Mouse (Mus musculus) midbrain, embryonic 16.5 days (tissue): Measurements from ENCODE around the gene Lrig3. TPM values are rescaled to one million over a fixed set of nuclear protein-coding genes. Genes with fewer than 3 reads are reported as not detected.

Experiments used
- ATAC-seq: fragments of 200-750 bp; cut with Nextera tagmentation; 2 replicates; pipeline ENCODE4 v1.8.0; 2017; ENCODE audit warnings: moderate TSS enrichment
- H3K27ac ChIP-seq: fragments of 300-500 bp; sonication (generic); 2 replicates; pipeline ENCODE4 v1.5.1; 2014; ENCODE audit warnings: mild to moderate bottlenecking, low read length, mixed read lengths
- H3K27me3 ChIP-seq: fragments of 300-500 bp; sonication (generic); 2 replicates; pipeline ENCODE4 v1.6.1; 2014; ENCODE audit warnings: low read depth, low read length, mixed read lengths; ENCODE audit not compliant: control insufficient read depth, insufficient read depth
- H3K36me3 ChIP-seq: fragments of 300-500 bp; sonication (generic); 2 replicates; pipeline ENCODE4 v1.6.1; 2014; ENCODE audit warnings: mild to moderate bottlenecking, low read length, moderate library complexity, mixed read lengths; ENCODE audit not compliant: control insufficient read depth, insufficient read depth
- H3K4me1 ChIP-seq: fragments of 300-500 bp; sonication (generic); 2 replicates; pipeline ENCODE4 v1.6.1; 2014; ENCODE audit warnings: mild to moderate bottlenecking, low read length, mixed read lengths; ENCODE audit not compliant: control insufficient read depth, insufficient read depth
- H3K4me2 ChIP-seq: fragments of 300-500 bp; sonication (generic); 2 replicates; pipeline ENCODE4 v1.6.1; 2014; ENCODE audit warnings: mild to moderate bottlenecking, low read length, mixed read lengths
- H3K4me3 ChIP-seq: fragments of 300-500 bp; sonication (generic); 2 replicates; pipeline ENCODE4 v1.5.1; 2014; ENCODE audit warnings: low read depth, mild to moderate bottlenecking, low read length, moderate library complexity, mixed read lengths
- H3K9ac ChIP-seq: fragments of 300-500 bp; sonication (generic); 2 replicates; pipeline ENCODE4 v1.6.1; 2014; ENCODE audit warnings: low read depth, low read length, mixed read lengths
- H3K9me3 ChIP-seq: fragments of 300-500 bp; sonication (generic); replicated peaks from 2 replicates; pipeline ENCODE4 v1.6.1; 2014; ENCODE audit warnings: mild to moderate bottlenecking, low read length, mixed read lengths; ENCODE audit not compliant: control insufficient read depth, poor library complexity, severe bottlenecking
- WGBS: fragments of 180-500 bp; shearing (Covaris S2); extraction: QIAGEN DNeasy Blood & Tissue Kit; methylation state at CpG from one replicate; pipeline ENCODE4 v1.1.7; 2014; 5-methylcytosine and 5-hydroxymethylcytosine counted together
- polyA plus RNA-seq: library from polyadenylated mRNA; unstranded; fragments of >200 nt; fragmentation: Nextera tagmentation; extraction: Ambion mirVana; gene quantifications from 2 replicates; pipeline ENCODE4 v1.2.1, GENCODE M21; 2015

Lrig3 gene
- polyA plus RNA-seq, 1 experiment from 2014 or later = 2.9 TPM

- no peaks in the 10 kb centered on the region for H3K27me3 ChIP-seq
- no peak overlapping the region for H3K4me3 ChIP-seq
- no peak overlapping the region for H3K27ac ChIP-seq
- no peak for ATAC-seq
- no peaks in the 10 kb centered on the region for H3K9me3 ChIP-seq
- H3K9ac ChIP-seq = no peak overlapping the region
- no peaks in the 10 kb centered on the region for H3K4me1 ChIP-seq
- no peak overlapping the region for H3K4me2 ChIP-seq
- H3K36me3 ChIP-seq = no peaks in the 10 kb centered on the region
- WGBS = 89% methylated on average over 12 of the region's 12 CpGs
Observed at GRCm38 (mm10) chr10:125954747-125955530, 11.0 kb upstream of the Lrig3 start.

- Histone ChIP-seq H3K4me2 (no peak overlapping the region), H3K4me3 (no peak overlapping the region), H3K36me3 (no peaks in the 10 kb centered on the region), H3K9me3 (no peaks in the 10 kb centered on the region; the same call in 1 of the 2 replicates), H3K27ac (no peak overlapping the region), H3K4me1 (peaks cover 6% of the 10 kb centered on the region), H3K27me3 (peaks cover 3% of the 10 kb centered on the region; the same call in 1 of the 2 replicates), H3K9ac (no peak overlapping the region)
- WGBS = 69% methylated on average over 9 of the region's 9 CpGs
- no peak for ATAC-seq
Observed at GRCm38 (mm10) chr10:125961411-125962107, 4.4 kb upstream of the Lrig3 start.

DNA sequence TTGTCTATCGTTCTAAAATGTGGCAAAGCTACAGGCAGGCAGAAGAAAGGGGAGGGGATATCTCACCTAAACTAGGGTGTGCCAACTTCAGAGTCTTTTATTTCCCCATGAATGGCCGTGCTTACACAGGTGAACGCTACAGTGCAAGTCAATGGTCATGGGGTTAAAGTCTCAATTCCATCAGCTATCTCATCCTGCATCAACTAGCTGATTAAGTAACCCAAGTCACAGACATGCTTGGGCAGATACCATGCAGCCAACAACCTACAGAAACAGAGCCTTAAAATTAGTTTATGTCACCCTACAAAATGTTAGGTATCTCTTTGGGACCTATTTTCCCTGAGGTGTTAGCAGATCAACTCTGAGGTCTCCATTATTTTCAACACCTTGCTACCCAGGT, 1.3 kb upstream of the Lrig3 start:
- Histone ChIP-seq H3K4me2 (no peak overlapping the region), H3K9ac (no peak overlapping the region), H3K27me3 (peaks cover 3% of the 10 kb centered on the region; the same call in 1 of the 2 replicates), H3K4me1 (peaks cover 26% of the 10 kb centered on the region), H3K9me3 (no peaks in the 10 kb centered on the region; the same call in 1 of the 2 replicates), H3K4me3 (no peak overlapping the region), H3K36me3 (no peaks in the 10 kb centered on the region), H3K27ac (no peak overlapping the region)
- 87% methylated on average over 3 of the region's 3 CpGs for WGBS
- ATAC-seq = no peak

GRCm38 (mm10) chr10:125966481-125967251, 698 bp downstream of the Lrig3 start:
- 1% methylated on average over 58 of the region's 59 CpGs for WGBS
- peak overlapping the region; percentile 80 for H3K9ac ChIP-seq
- H3K4me3 ChIP-seq = peak overlapping the region; percentile 80
- H3K36me3 ChIP-seq = no peaks in the 10 kb centered on the region
- peak overlapping the region; percentile 98 for H3K4me2 ChIP-seq
- no peaks in the 10 kb centered on the region for H3K9me3 ChIP-seq
- peak; percentile 76 for ATAC-seq
- peaks cover 26% of the 10 kb centered on the region for H3K4me1 ChIP-seq
- peaks cover 3% of the 10 kb centered on the region; the same call in 1 of the 2 replicates for H3K27me3 ChIP-seq
- H3K27ac ChIP-seq = peak overlapping the region; percentile 59

DNA sequence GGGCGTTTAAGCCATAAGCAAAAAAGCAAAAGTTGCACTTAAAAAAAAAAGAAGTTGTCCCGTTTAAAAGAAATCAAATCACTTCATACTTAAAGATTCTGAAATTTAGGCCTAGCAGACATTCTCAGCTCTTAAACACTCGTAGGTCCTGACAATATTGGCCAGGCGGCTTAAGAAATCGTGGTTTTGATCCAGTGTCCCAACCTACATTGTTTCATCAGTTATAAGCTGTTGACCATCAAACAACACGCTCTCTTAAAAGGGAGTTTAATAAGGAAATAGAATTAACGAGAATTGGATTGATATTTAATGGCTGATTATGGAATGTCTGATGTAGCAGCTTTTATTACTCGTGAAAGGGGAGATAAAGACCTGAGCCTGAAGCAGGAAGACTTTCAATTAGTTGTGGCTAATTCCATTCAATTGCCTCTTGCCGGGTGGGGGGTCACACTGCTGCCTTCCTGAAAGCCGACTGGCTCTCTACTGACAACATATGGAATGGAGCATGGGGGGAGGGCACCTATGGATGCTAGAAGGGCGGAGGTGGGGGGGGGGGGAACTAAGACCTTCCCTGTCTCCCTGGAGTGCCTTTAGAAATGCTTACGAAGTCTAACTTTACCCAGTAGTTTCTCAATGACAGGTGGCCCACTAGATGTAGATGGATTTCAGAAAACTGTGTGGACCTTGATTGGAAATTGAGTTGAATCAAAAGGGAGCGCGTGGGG, 1.6 kb downstream of the Lrig3 start:
- WGBS = 5% methylated on average over 14 of the region's 14 CpGs
- H3K27ac ChIP-seq = 0 out of 2 replicates have a peak overlapping the region, but pooled peaks have one; percentile 59
- ATAC-seq = no peak
- no peaks in the 10 kb centered on the region for H3K36me3 ChIP-seq
- H3K9ac ChIP-seq = 0 out of 2 replicates have a peak overlapping the region, but pooled peaks have one; percentile 34
- H3K4me3 ChIP-seq = peak overlapping the region; percentile 80
- peaks cover 3% of the 10 kb centered on the region; the same call in 1 of the 2 replicates for H3K27me3 ChIP-seq
- H3K4me2 ChIP-seq = peak overlapping the region; percentile 98
- peaks cover 26% of the 10 kb centered on the region for H3K4me1 ChIP-seq
- H3K9me3 ChIP-seq = no peaks in the 10 kb centered on the region

DNA sequence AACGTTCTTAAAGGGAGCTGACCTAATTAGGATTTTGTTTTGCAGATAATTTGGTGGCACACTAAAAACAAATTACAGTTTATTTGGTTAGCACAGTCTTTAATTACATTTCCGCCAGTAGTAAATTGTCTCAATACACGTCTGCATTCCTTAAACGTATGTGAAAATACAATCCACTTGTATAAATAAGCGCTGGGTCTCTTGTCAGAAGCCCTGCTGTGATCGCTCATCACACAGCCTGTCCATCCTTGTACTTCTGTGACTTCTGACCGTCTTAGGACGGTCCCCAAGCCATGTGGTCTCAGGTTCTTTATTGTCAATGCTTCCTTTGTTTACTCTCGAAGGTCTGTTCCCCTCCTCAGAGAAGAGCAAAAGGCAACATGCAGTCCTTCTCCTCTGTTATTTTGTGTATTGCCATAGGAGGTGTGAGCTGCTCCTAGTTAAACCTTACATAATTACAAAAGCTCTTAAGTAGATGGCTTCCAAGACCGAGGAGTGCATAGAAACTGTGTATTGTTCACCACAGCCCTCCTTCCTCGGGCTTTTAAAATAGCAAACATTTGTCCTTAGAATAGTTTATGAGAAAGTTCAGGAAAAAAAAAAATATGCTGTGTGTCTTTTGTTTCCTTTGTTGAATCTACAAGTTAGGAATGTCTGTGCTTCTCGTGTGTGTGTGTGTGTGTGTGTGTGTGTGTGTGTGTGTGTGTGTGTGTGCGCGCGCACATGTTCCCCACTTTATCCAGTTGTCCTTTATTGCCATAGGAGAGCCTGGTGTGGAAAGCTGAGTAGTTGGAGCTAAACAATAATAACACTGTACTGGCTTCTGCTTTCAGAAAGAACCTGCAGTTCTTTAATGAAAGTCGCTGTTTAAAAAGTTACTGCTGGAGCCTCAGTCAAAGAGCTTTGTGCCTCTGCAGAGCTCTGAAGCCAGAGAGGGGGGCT, 2.5 kb downstream of the Lrig3 start:
- peak overlapping the region; percentile 80 for H3K4me3 ChIP-seq
- H3K36me3 ChIP-seq = no peaks in the 10 kb centered on the region
- no peak for ATAC-seq
- peaks cover 26% of the 10 kb centered on the region for H3K4me1 ChIP-seq
- peaks cover 3% of the 10 kb centered on the region; the same call in 1 of the 2 replicates for H3K27me3 ChIP-seq
- peak overlapping the region; percentile 33; the same call in 1 of the 2 replicates for H3K9ac ChIP-seq
- peak overlapping the region; percentile 9 for H3K27ac ChIP-seq
- 7% methylated on average over 16 of the region's 16 CpGs for WGBS
- peak overlapping the region; percentile 98 for H3K4me2 ChIP-seq
- no peaks in the 10 kb centered on the region for H3K9me3 ChIP-seq

DNA sequence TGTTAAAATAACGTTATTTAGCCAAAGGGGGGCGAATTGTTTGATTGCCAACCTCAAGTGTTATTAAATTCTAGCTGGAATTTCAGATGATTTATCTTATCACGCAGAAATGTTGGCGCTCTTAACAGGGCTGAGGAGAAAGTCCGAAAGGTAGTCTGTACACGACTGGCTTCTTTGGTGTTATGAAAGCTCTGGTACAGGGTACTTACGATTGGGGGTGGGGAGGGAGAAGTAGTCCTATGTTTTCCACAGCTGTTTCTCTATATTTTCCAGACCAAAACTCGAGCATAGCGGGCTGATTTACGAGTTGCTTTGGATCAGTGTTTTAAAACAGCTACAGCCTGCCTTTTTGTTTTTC, 3.1 kb downstream of the Lrig3 start:
- H3K4me3 ChIP-seq = peak overlapping the region; percentile 21
- no peaks in the 10 kb centered on the region for H3K36me3 ChIP-seq
- no peaks in the 10 kb centered on the region for H3K9me3 ChIP-seq
- WGBS = 20% methylated on average over 10 of the region's 10 CpGs
- H3K4me2 ChIP-seq = peak overlapping the region; percentile 98
- H3K4me1 ChIP-seq = peaks cover 26% of the 10 kb centered on the region
- peaks cover 3% of the 10 kb centered on the region; the same call in 1 of the 2 replicates for H3K27me3 ChIP-seq
- no peak overlapping the region for H3K9ac ChIP-seq
- no peak for ATAC-seq
- H3K27ac ChIP-seq = peak overlapping the region; percentile 52; the same call in 1 of the 2 replicates
